In genomic region chr11:99275624-99276023, GRCm38 (mm10) we compare ENCODE assay signal across 22 mouse cellular contexts. TPM values are rescaled to one million over a fixed set of nuclear protein-coding genes. Genes with fewer than 3 reads are reported as not detected.
"Had no signal": no experiment of that assay in that cellular context is flagged by ENCODE, and none has a peak within 500 bp of the region (broad histone marks: within the 10 kb centered on the region; RNA-seq: fewer than 3 reads in every experiment).

No protein-coding gene starts in this region.

- H3K4me2 ChIP-seq: lung, embryonic 14.5 days; midbrain, embryonic 12.5 days; neural tube, embryonic 13.5 days; stomach, embryonic 15.5 days had no signal

- H3K4me3 ChIP-seq: midbrain, embryonic 10.5 days; midbrain, embryonic 12.5 days; myocyte; neural tube, embryonic 13.5 days; stomach, embryonic 15.5 days had no signal

- H3K36me3 ChIP-seq: midbrain, embryonic 10.5 days; midbrain, embryonic 12.5 days; neural tube, embryonic 13.5 days; stomach, embryonic 15.5 days had no signal

- DNase-seq: lung, adult 18-20 months; lung, embryonic 14.5 days; lung, postnatal 10 days; lung, postnatal 4 days; midbrain, embryonic 14.5 days; right cerebral cortex, postnatal 14 days; thymus, adult 2 months; thymus, postnatal 25 days had no signal

- ATAC-seq: midbrain, embryonic 16.5 days had no signal

- H3K4me1 ChIP-seq: midbrain, embryonic 10.5 days; midbrain, embryonic 12.5 days; neural tube, embryonic 13.5 days; stomach, embryonic 15.5 days had no signal

- H3K9ac ChIP-seq: lung, embryonic 14.5 days; midbrain, embryonic 12.5 days; neural tube, embryonic 13.5 days; stomach, embryonic 15.5 days had no signal

- H3K27ac ChIP-seq: midbrain, embryonic 10.5 days; midbrain, embryonic 12.5 days; neural tube, embryonic 13.5 days; stomach, embryonic 15.5 days; stomach, postnatal 0 days had no signal

- H3K9me3 ChIP-seq: midbrain, embryonic 10.5 days; midbrain, embryonic 12.5 days; neural tube, embryonic 13.5 days; stomach, embryonic 15.5 days had no signal

- H3K27me3 ChIP-seq: midbrain, embryonic 12.5 days; neural tube, embryonic 13.5 days; stomach, embryonic 15.5 days had no signal

RNA-seq across cellular contexts. Expression of gene Krt24, which starts 9.4 kb away (rescaled TPM):
- total RNA-seq: megakaryocyte, adult 5-6 weeks; megakaryocyte-erythroid progenitor cell, adult 5-6 weeks; neutrophil, adult 5-6 weeks had no signal
- polyA plus RNA-seq: lung, embryonic 14.5 days; lung, embryonic 16.5 days; midbrain, embryonic 10.5 days; midbrain, embryonic 12.5 days; midbrain, embryonic 14.5 days; midbrain, embryonic 16.5 days; myocyte; neural tube, embryonic 11.5 days; spleen, adult 2 months; stomach, embryonic 15.5 days; stomach, postnatal 0 days had no signal

RNA-seq across cellular contexts. Expression of gene Krt222, which starts 31.7 kb away (rescaled TPM):
- total RNA-seq: megakaryocyte, adult 5-6 weeks; megakaryocyte-erythroid progenitor cell, adult 5-6 weeks had no signal

RNA-seq across cellular contexts. Expression of gene Krt25, which starts 47.1 kb away (rescaled TPM):
- total RNA-seq: megakaryocyte, adult 5-6 weeks; megakaryocyte-erythroid progenitor cell, adult 5-6 weeks; neutrophil, adult 5-6 weeks had no signal
- polyA plus RNA-seq: lung, embryonic 14.5 days; lung, embryonic 16.5 days; midbrain, embryonic 10.5 days; midbrain, embryonic 12.5 days; midbrain, embryonic 14.5 days; myocyte; spleen, adult 2 months; testis, adult 2 months had no signal
